Mouse (Mus musculus) limb, embryonic 12.5 days (tissue): Measurements from ENCODE around the gene Irf7. TPM values are rescaled to one million over a fixed set of nuclear protein-coding genes. Genes with fewer than 3 reads are reported as not detected.

ENCODE experiments used
- ATAC-seq: fragments of 200-750 bp; cut with Nextera tagmentation; 2 replicates; pipeline ENCODE4 v1.8.0; 2017; ENCODE audit warnings: low read depth, moderate TSS enrichment; ENCODE audit not compliant: insufficient number of reproducible peaks, insufficient read depth, low FRiP score, low TSS enrichment
- H3K27ac ChIP-seq: fragments of 300-500 bp; sonication (generic); 2 replicates; pipeline ENCODE4 v1.5.1; 2016; ENCODE audit warnings: mild to moderate bottlenecking, moderate library complexity
- H3K27me3 ChIP-seq: fragments of 300-500 bp; sonication (generic); 2 replicates; pipeline ENCODE4 v1.6.1; 2016; ENCODE audit warnings: mild to moderate bottlenecking, moderate library complexity
- H3K36me3 ChIP-seq: fragments of 300-500 bp; sonication (generic); 2 replicates; pipeline ENCODE4 v1.6.1; 2016; ENCODE audit warnings: mild to moderate bottlenecking, moderate library complexity
- H3K4me1 ChIP-seq: fragments of 300-500 bp; sonication (generic); replicated peaks from 2 replicates; pipeline ENCODE4 v1.6.1; 2016
- H3K4me2 ChIP-seq: fragments of 300-500 bp; sonication (generic); 2 replicates; pipeline ENCODE4 v1.6.1; 2016; ENCODE audit warnings: mild to moderate bottlenecking, moderate library complexity
- H3K4me3 ChIP-seq: fragments of 300-500 bp; sonication (generic); replicated peaks from 2 replicates; pipeline ENCODE4 v1.5.1; 2016; ENCODE audit warnings: mild to moderate bottlenecking
- H3K9ac ChIP-seq: fragments of 300-500 bp; sonication (generic); replicated peaks from 2 replicates; pipeline ENCODE4 v1.6.1; 2016; ENCODE audit warnings: mild to moderate bottlenecking, moderate library complexity
- H3K9me3 ChIP-seq: fragments of 300-500 bp; sonication (generic); 2 replicates; pipeline ENCODE4 v1.6.1; 2016; ENCODE audit warnings: mild to moderate bottlenecking, moderate library complexity
- WGBS: fragments of 180-500 bp; shearing (Covaris S2); methylation state at CpG from one replicate; pipeline ENCODE4 v1.1.7; 2016; 5-methylcytosine and 5-hydroxymethylcytosine counted together
- polyA plus RNA-seq: library from polyadenylated mRNA; unstranded; fragments of >200 nt; fragmentation: Nextera tagmentation; extraction: Ambion mirVana; gene quantifications from 2 replicates; pipeline ENCODE4 v1.2.1, GENCODE M21; 2016

The Irf7 gene
- 0.51 and 1.0 TPM in 2 replicates for polyA plus RNA-seq

- ATAC-seq: peak; percentile 29; the same call in 1 of the 2 replicates
- Histone ChIP-seq H3K4me3 (peak within 1 kb of the TSS; percentile 44), H3K27me3 (peaks cover 4% of the 10 kb centered on the region; the same call in 1 of the 2 replicates), H3K4me1 (peaks cover 17% of the 10 kb centered on the region; the same call in 1 of the 2 replicates), H3K36me3 (peaks cover 35% of the 10 kb centered on the region), H3K27ac (peak within 1 kb of the TSS; percentile 47; the same call in 1 of the 2 replicates), H3K4me2 (peak within 1 kb of the TSS; percentile 81), H3K9me3 (no peaks in the 10 kb centered on the region), H3K9ac (peak within 1 kb of the TSS; percentile 59)
- WGBS: 10% methylated on average over 25 of the region's 25 CpGs
Measured at GRCm38 (mm10) chr7:141265739-141266561, at the start of gene Irf7. TSS of gene Irf7 (minus strand) at chr7:141266481.

GRCm38 (mm10) chr7:141315974-141316373 lies 49.7 kb upstream of the Irf7 start:
- Histone ChIP-seq H3K9me3 (no peaks in the 10 kb centered on the region), H3K4me1 (no peaks in the 10 kb centered on the region), H3K4me3 (no peak overlapping the region), H3K27ac (no peak overlapping the region), H3K9ac (no peak overlapping the region), H3K36me3 (peaks cover 99% of the 10 kb centered on the region), H3K27me3 (no peaks in the 10 kb centered on the region), H3K4me2 (no peak overlapping the region)
- WGBS: 84% methylated on average over 5 of the region's 5 CpGs
- no peak for ATAC-seq

- Histone ChIP-seq H3K27me3 (no peaks in the 10 kb centered on the region), H3K36me3 (peaks cover 99% of the 10 kb centered on the region), H3K4me1 (no peaks in the 10 kb centered on the region), H3K4me3 (no peak overlapping the region), H3K27ac (no peak overlapping the region), H3K9ac (no peak overlapping the region), H3K9me3 (no peaks in the 10 kb centered on the region), H3K4me2 (no peak overlapping the region)
- WGBS: 89% methylated on average over 8 of the region's 8 CpGs
- no peak for ATAC-seq
Measured at GRCm38 (mm10) chr7:141315076-141315475, 48.8 kb upstream of the Irf7 start.

GRCm38 (mm10) chr7:141314416-141314815 lies 48.1 kb upstream of the Irf7 start:
- Histone ChIP-seq H3K27ac (no peak overlapping the region), H3K4me3 (no peak overlapping the region), H3K9ac (no peak overlapping the region), H3K36me3 (peaks cover 99% of the 10 kb centered on the region), H3K4me1 (no peaks in the 10 kb centered on the region), H3K27me3 (no peaks in the 10 kb centered on the region), H3K4me2 (no peak overlapping the region), H3K9me3 (no peaks in the 10 kb centered on the region)
- ATAC-seq: no peak
- WGBS: 91% methylated on average over 2 of the region's 2 CpGs

GRCm38 (mm10) chr7:141304537-141304936 lies 38.3 kb upstream of the Irf7 start:
- ATAC-seq: no peak
- Histone ChIP-seq H3K27ac (no peak overlapping the region), H3K9ac (no peak overlapping the region), H3K9me3 (no peaks in the 10 kb centered on the region), H3K36me3 (peaks cover 98% of the 10 kb centered on the region), H3K4me1 (no peaks in the 10 kb centered on the region), H3K4me2 (no peak overlapping the region), H3K4me3 (no peak overlapping the region), H3K27me3 (no peaks in the 10 kb centered on the region)
- WGBS: 80% methylated on average over 4 of the region's 4 CpGs

GRCm38 (mm10) chr7:141302702-141303268 lies 36.5 kb upstream of the Irf7 start:
- Histone ChIP-seq H3K27me3 (no peaks in the 10 kb centered on the region), H3K9me3 (no peaks in the 10 kb centered on the region), H3K9ac (no peak overlapping the region), H3K27ac (no peak overlapping the region), H3K36me3 (peaks cover 94% of the 10 kb centered on the region), H3K4me1 (no peaks in the 10 kb centered on the region), H3K4me2 (no peak overlapping the region), H3K4me3 (no peak overlapping the region)
- ATAC-seq: no peak
- 94% methylated on average over 1 of the region's 1 CpGs for WGBS

GRCm38 (mm10) chr7:141301386-141301785 lies 35.1 kb upstream of the Irf7 start:
- Histone ChIP-seq H3K27me3 (peaks cover 2% of the 10 kb centered on the region), H3K9ac (no peak overlapping the region), H3K4me3 (no peak overlapping the region), H3K4me2 (no peak overlapping the region), H3K27ac (no peak overlapping the region), H3K4me1 (no peaks in the 10 kb centered on the region), H3K36me3 (peaks cover 94% of the 10 kb centered on the region), H3K9me3 (no peaks in the 10 kb centered on the region)
- whole genome bisulfite sequencing: 96% methylated on average over 9 of the region's 9 CpGs
- no peak for ATAC-seq

- Histone ChIP-seq H3K9me3 (no peaks in the 10 kb centered on the region), H3K27me3 (peaks cover 24% of the 10 kb centered on the region), H3K4me1 (peaks cover 7% of the 10 kb centered on the region), H3K4me3 (no peak overlapping the region), H3K4me2 (no peak overlapping the region), H3K9ac (no peak overlapping the region), H3K27ac (no peak overlapping the region), H3K36me3 (peaks cover 74% of the 10 kb centered on the region)
- ATAC-seq: no peak
- 95% methylated on average over 8 of the region's 8 CpGs for WGBS
Measured at GRCm38 (mm10) chr7:141299175-141299574, 32.9 kb upstream of the Irf7 start.

GRCm38 (mm10) chr7:141297926-141298650 lies 31.8 kb upstream of the Irf7 start:
- Histone ChIP-seq H3K27me3 (peaks cover 35% of the 10 kb centered on the region), H3K36me3 (peaks cover 63% of the 10 kb centered on the region)

GRCm38 (mm10) chr7:141294479-141294878 lies 28.2 kb upstream of the Irf7 start:
- Histone ChIP-seq H3K36me3 (peaks cover 29% of the 10 kb centered on the region), H3K9ac (peak overlapping the region; percentile 55; the same call in 1 of the 2 replicates), H3K4me2 (peak overlapping the region; percentile 76), H3K9me3 (no peaks in the 10 kb centered on the region), H3K4me3 (peak overlapping the region; percentile 44), H3K4me1 (peaks cover 31% of the 10 kb centered on the region), H3K27ac (no peak overlapping the region), H3K27me3 (peaks cover 67% of the 10 kb centered on the region)
- 7% methylated on average over 22 of the region's 22 CpGs for WGBS
- ATAC-seq: no peak

More at GRCm38 (mm10) chr7:141297926-141298650, 31.8 kb upstream of the Irf7 start:
- Histone ChIP-seq H3K9me3 (no peaks in the 10 kb centered on the region), H3K9ac (no peak overlapping the region), H3K4me2 (no peak overlapping the region), H3K27ac (no peak overlapping the region), H3K4me3 (no peak overlapping the region), H3K4me1 (peaks cover 15% of the 10 kb centered on the region)
- ATAC-seq: no peak
- 70% methylated on average over 3 of the region's 3 CpGs for whole genome bisulfite sequencing
